Mouse (Mus musculus): Measurements from ENCODE around the gene Tspan15.

The Tspan15 gene

DNA sequence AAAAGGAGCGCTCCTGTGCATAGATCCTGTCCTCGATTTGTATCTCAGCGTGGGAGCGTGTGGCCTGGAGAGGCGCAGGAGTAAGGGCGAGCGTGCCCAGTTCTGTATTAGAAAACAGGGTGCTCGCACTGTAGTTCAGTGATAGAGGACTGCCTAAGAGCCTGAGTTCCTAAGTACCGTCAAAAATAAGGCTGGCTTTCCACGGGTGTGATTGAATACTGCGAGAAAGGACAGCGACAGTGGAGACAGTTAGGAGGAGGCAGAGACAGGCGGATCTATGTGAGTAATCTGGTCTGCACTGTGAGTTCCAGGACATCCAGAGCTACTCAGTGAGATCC is 313 bp upstream of the Tspan15 start:
- DNase-seq (ENCODE audit: extremely low spot score, low read depth, low spot score): no peak

DNA sequence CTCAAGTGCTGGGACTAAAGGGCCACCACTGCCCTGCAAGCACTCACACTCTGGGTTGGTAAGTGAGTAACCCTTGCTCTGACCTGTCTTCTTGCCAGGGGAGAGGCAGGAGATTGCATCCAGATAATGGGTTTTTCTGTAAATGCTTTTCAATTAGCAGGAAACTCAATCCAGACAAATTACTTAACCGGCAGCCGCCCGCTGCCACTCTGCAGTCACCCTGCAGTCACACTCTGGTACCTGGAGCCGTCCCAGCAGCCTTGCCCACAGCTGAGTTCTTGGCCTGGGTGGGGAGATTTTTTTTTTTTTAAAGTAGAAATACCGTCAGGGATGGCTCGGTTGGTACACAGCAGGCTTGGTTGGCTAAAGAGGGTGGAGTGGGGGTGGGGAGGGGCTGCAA is 2.9 kb downstream of the Tspan15 start:
- DNase-seq (ENCODE audit: extremely low spot score, low read depth, low spot score): no peak

DNA sequence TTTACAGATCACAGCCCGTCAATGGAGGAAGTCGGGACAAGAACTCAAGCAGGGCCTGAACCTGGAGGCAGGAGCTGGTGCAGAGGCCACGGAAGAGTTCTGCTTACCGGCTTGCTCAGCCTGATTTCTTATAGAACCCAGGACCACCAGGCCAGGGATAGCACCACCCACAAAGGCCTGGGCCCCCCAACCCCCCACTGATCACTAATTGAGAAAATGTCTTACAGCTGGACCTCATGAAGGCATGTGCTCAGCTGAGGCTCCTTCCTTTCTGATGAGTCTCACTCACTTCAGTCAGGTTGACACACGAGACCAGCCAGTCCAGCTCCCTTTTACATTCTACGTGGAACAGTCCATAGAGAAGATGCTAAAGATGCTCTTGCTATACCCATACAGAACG is 5.2 kb downstream of the Tspan15 start:
- DNase-seq (ENCODE audit: extremely low spot score, low read depth, low spot score): no peak

DNA sequence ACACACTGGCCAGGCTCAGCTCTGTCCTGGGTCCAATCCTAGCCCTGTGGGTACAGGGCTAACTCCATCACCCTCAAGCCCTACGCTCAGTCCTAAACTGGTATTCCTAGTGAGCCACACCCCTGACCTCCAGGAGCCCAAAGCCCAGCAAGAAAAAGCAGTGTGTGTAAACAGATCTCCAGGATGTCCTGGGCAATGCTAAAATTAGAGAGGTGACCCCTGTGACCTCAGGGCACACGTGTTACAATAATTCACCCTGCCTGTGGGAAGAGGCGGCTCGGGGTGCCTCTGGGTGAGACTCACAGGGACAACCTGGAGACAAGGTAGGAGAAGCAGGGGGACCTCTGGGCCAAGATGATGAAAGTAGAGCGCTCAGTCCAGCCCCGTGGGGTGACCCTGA is 6.8 kb downstream of the Tspan15 start:
- DNase-seq (ENCODE audit: extremely low spot score, low read depth, low spot score): no peak

DNA sequence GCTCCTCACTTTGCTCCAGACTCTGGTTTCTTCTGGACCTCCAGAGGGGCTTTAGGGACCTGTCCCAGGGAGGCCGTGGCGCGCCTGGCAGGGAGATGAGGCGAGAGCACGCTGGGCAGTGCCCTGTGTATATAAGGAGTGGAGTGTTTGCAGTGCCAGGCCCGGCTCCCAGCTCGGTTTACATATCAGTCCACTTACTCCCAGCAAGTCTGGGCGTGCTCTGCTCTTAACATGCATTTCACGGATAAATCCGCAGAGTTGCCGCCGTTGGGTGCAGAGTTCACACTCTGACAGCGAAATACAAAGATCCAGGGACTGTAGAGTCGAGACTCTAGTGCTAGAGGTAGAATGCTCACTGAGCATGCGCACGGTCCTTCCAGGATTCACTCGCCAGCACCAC is 8.3 kb downstream of the Tspan15 start:
- DNase-seq (ENCODE audit: extremely low spot score, low read depth, low spot score): no peak

DNA sequence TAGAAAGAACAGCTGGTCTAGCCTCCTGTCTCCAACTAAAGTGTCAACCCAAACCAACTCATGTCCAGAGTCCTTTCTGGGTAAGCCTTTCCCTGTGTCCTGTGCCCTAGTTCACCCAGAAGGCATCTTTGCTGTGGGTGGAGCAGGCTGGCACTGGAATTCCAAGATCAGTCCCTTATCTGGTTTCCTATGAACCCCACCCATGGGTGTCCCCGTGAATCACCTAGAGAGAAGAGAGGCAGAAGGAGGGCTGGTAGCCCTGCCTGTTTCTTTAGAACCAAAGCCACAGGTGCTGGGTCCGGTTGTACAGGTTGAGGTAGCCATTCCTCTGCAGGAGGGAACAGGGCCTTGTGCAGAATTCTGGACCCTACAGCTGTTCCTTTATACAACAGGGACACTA is 9.4 kb downstream of the Tspan15 start:
- no peak for DNase-seq (ENCODE audit: extremely low spot score, low read depth, low spot score)

DNA sequence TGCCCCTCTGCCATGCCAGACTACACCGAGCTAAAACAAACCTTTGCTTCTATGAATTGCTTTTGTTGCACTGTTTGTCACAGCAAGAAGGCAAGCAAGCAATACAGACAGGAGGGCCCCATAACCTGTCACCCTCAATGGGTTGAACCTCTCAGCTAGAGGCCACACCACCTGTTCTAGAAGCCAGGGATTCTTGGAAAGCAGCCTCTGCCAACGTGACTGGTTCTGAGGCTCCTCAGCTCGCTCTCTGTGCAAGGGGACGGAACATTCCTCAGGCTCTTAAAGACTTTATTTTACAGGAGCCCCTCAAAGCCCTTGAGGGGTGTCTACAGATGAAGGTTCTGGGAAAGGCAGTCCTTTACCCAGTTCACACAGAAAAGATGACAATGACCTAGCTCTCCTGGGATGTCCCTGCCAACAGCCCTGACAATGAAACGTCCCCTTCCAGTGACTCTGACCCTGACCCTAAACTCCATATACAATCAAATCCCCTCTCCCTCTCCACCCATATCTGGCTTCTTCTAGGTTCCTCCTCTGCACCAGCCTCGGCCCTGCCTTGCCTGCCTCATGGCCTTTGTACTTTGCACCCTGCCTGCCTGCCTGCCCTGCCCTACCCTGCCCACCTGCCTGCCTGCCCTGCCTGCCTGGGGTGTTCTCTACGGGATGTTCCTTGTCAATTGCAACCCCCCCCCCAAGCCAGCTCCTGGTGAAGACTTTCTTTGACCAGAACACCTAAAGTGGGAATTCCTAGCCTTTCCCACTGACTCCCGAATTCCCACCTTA is 10.1 kb downstream of the Tspan15 start:
- no peak for DNase-seq (ENCODE audit: extremely low spot score, low read depth, low spot score)

DNA sequence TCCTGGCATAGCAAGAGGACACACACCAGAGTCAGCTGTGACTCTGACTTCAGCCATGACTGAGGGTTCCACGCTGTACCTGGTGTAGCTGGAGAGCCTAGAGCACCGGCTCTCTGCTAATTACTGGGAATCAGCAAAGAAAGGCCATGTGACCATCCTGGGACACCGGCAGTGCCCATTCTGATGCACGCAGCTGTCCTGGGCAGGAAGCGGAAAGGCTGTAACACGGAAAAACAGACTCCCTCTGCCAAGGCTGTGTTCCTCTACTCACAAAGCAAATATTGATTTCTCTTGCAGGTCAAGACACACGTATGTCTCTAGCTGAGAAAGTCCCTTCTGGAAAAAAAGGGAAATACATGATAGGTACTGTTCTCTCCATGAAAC is 12.3 kb downstream of the Tspan15 start:
- no peak for DNase-seq (ENCODE audit: extremely low spot score, low read depth, low spot score)

DNA sequence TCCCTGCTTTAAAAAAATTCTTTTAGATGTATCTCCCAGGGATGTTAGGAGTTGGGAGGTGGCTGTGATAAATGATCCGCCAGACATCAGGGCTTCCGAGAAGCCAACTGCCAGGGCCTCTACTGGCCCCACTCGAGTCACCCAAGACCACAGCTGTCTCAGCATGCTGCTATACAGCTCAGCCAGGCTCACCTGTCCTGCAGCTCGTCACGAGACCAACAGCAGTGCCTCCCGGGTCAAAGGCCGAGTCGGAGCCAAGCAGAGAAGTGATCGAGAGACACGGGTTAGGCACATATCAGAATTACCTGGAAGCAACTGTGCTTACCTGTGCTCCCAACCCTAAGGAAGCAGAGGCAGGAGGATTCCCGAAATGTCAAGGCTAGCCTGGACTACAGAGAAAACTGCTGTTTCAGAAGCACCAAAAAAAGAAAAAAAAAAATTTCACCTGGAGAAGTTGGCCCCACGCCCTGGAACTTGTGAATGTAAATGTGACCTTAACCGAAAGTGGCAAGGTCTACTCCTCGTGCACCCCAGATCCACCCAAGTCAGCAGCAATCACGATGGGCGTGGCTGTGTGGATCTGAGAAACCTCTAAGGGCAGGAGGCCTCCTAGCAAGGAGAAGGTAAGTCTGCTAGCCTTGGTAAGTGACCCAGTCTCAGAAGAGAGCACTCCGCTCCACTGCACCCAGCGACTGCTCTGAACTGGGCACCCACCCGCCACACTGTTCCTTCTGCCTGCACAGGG is 12.8 kb downstream of the Tspan15 start:
- DNase-seq (ENCODE audit: extremely low spot score, low read depth, low spot score): no peak

DNA sequence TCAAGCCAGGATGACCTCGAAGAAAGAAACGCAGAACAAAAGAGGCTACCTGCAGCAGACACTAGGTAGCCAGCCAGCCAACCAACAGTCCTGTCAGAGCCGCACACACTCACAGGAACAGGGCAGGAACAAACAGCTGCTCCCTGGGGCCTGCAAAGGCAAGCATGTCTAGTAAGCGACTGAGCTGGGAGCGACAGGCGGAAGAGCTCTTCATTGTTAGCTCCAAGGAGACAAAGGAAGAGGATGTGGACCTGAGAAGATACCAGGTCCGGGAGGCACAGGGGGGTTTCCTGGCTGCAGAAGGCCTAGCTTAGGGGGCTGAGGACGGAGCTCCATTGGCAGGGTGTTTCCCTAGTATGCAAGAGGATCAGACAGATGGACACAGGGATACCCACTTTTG is 13.9 kb downstream of the Tspan15 start:
- no peak for DNase-seq (ENCODE audit: extremely low spot score, low read depth, low spot score)

DNA sequence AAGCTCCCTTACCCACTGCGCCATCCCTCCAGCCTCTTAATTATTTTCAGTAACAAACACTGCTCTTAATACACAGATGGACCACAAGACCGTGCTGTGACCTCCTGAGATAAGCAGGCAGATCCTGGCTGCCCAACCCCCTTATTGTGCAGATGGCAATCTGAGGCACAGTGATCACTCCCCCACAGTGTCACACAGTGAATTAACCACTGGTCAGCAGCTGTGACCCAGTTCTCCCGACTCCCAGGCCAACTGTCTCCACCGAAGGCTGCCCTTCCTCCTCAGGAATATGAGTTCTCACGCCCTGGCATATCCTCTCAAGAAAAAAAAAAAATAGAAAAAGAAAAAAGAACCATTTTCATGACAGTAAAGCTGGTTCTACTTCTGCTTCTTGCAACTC is 14.5 kb downstream of the Tspan15 start:
- no peak for DNase-seq (ENCODE audit: extremely low spot score, low read depth, low spot score)

DNA sequence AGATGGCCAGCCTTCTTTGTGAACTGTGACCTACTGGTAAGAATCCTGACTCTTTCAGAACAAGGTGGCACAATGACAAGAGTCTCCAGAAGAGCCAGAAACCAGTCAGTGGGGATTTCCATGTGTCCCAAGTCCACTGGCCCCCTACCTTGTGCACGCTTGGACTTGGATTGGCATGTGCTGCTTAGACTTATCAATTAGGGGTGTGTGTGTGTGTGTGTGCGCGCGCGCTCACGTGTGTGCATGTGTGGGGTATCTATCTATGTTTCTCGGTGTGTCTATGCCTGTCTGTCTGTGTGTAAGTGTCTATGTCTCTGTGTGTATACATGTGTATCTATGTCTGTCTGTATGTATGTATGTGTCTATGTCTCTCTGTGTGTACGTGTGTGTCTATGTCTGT is 15.4 kb downstream of the Tspan15 start:
- DNase-seq (ENCODE audit: extremely low spot score, low read depth, low spot score): no peak

DNA sequence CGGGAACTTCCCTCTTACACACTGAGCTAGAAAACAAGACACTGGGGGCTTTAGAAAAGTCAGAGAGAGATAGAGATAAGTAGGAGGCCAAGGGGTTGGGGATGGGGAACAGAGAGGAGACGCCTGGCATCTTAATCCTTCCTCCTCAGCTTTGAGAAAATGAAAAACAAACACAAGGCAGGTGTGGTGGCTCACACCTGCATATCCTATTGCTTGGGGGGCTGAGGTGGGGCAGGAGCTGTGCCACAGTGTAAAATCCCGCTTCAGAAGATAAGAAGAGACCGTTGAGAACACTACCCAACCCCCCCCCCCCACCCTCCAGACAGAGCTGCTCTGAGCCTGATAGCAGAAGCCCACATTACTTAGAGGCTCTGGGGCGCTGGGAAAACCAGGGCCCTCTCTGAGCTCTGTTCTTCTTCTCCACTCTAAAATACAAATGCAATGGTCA is 15.9 kb downstream of the Tspan15 start:
- DNase-seq (ENCODE audit: extremely low spot score, low read depth, low spot score): no peak

DNA sequence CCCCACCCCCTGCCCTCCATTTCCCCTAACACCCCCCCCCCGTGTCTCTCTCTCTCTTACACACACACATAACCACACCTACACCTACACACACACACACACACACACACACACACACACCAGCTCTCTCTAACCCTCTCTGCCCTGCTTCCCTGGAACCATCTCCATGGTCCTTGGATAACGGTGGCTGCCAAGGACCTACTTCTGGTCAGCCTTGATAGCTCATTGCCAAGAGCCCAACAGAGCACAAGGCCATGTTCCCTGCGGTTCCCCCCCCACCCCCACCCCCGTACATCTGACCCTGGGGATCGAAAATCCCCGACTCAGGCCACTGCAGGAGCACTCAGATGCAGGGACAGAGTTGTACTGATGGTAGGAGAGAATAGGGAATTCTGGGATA is 19.7 kb downstream of the Tspan15 start:
- no peak for DNase-seq (ENCODE audit: extremely low spot score, low read depth, low spot score)

DNA sequence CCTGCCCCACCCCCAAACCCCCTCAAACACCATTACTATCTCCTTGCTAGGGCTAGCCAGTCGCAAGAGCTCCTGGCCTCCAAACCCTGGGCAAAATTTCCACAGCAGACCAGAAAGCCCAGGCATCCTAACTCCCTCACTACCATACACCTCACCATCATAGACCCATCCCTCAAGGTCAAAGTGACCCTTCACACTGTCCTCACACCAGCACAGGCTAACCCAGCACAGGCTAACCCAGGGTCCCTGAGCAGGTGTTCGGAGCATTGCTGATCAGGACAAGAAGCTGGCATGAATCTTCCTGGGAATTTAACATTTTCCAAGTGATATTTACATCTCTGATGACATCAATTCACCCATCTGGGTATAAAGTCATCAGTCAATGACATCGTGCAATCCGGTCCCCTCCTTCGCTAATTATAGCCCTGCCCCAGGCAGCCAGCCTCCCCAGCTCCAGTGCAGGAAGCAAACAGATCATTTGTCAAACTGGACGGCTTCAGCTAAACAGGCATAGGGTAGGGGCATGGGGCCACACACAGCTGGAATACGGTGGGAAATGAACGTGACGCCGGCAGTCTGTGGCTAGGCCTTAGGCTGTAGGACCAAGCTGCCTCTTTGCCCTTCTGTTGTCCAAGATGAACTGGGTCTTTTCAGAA is 22.7 kb downstream of the Tspan15 start:
- DNase-seq (ENCODE audit: extremely low spot score, low read depth, low spot score): no peak

DNA sequence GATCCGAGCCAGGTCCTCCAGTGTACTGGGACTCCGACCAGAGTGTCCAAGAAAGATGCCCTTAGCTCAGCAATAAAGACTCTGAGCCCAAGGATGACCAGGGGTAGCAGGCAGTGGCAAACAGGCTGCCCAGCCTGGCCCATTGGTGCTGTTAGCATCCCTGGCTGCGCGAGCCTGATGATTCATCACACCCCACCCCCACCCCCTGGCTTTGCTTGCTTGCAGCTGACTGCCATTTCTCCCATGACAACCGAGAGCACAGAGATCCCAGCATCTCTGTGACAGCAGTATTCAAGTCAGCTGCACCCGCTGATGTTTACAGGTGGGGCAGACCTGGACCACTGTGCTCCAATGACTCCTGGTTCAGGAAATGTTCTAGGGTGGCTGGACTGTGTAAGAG is 28.5 kb downstream of the Tspan15 start:
- no peak for DNase-seq (ENCODE audit: extremely low spot score, low read depth, low spot score)

DNA sequence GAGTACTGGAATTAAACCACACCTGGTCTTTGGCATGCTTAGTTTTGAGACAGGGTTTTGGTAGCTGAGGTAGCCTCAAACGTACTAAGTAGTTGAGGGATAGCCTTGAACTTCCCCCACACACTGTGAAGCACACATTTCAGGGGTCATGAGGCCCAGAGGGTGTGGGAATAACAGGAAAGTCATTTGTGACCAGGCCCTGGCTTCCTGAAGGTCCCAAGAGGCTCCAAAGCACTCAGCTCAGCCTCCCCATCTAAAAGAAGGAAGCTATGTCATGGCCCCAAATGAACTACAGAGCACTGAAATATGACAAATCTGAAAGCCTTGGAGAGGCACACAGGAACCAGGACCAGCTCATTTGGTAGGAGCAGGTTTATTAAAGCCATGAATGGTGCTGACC is 32.2 kb downstream of the Tspan15 start:
- no peak for DNase-seq (ENCODE audit: extremely low spot score, low read depth, low spot score)

DNA sequence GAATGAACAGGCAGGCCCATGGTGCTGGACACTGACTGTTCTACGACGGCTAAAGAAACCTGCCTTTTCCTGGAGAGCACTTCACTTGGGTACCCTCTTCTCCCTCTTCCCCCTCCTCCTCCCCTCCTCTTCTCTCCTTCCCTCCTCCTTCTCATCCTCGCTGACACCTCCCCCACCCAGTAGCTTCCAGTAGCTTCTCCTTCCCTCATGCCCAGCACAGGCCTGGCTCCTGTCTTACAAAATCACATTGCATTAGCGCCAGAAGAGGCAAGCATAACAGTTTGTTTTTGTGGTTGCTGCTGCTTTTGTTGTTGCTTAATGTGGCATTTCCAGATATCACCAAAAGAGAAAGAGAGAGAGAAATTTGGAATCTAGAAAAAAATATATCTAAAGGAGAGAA is 33.6 kb downstream of the Tspan15 start:
- no peak for DNase-seq (ENCODE audit: extremely low spot score, low read depth, low spot score)

DNA sequence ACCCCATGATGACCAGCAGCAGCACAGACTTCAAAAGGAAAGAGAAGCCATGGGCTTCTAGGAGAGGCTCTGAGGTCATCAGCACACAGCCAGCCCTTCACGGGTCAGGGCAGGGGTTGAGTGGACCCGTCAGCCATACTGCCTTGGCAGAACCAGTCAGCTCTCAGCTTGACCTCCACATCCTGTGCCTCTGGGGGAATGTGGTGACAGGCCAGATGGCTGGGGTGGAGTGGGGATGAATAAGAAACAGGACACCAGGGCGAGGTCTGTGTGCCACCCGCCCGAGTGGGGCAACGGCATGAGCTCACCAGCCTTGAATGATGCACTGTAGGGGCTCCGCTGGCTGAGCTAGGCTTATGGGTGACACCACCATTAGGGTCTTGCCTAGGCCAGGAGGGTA is 35.7 kb downstream of the Tspan15 start:
- no peak for DNase-seq (ENCODE audit: extremely low spot score, low read depth, low spot score)

DNA sequence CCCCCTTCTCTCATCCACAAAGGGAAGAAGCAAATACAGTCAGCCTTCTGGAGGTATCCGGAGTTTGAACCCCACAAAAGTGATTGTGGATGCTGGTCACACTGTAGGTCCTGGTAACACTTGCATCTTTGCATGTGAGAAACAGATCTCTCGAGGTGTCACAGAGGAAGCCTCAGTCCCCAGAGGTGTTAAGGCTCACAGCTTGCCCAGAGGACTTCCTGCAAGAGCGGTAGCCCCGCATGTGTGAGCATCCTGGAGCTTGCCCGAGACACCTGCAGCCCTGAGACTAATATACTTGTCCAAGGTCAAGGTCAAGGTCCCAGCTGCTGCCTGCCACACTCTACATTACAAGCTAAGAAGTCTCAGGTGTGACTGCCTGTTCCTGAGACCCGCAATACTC is 36.1 kb downstream of the Tspan15 start:
- no peak for DNase-seq (ENCODE audit: extremely low spot score, low read depth, low spot score)

DNA sequence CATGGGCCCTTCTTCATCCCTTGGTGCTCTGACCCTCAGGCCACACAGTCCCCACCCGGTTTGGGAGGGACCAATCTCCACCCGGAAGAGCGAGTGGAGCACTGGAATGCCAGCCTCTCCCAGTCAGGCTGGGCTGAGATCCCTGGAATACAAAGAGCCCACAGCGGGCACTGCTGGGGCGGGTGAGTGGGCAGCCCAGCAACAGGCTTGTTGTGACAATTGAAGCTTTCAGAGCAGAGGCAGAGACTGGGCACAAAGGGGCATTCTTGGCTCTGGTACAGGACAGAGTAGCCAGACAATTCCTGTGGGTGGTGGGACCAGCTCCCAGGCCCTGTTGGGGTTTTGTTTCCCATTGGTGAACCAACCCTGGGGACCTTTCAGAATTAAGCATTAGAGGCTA is 36.6 kb downstream of the Tspan15 start:
- no peak for DNase-seq (ENCODE audit: extremely low spot score, low read depth, low spot score)

DNA sequence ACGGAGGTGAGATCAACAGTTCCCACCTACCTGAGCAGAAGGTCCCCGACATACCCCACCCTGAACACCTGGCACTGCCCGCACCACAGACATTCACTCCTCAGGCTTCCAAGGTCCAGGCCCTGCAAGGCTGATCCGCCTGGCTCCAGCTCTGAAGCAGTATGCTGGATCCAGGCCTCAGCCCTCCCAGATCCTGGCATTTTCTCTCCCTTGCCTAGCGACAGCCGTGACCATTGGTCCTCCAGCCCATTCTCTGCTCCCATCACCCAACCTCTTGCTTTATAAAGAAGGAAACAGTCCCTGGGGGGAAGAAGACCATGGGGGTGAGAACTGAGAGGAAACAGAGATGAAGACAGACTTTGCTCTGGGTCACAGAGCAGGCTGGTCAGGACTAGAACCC is 37.0 kb downstream of the Tspan15 start:
- no peak for DNase-seq (ENCODE audit: extremely low spot score, low read depth, low spot score)
